In genomic region chr15:77337926-77338325, GRCm38 (mm10) we compare ENCODE assay signal across 12 mouse cellular contexts. TPM values are rescaled to one million over a fixed set of nuclear protein-coding genes. Genes with fewer than 3 reads are reported as not detected.
DNase-seq lines count a peak whose midpoint lies in the region; ATAC-seq and TF ChIP-seq lines count a peak whose summit lies in the region.
"Had no signal": no experiment of that assay in that cellular context is flagged by ENCODE, and none has a peak within 500 bp of the region (broad histone marks: within the 10 kb centered on the region; RNA-seq: fewer than 3 reads in every experiment).

No protein-coding gene starts in this region.

- H3K4me2 ChIP-seq in embryonic facial prominence, embryonic 13.5 days = no peak overlapping the region
- H3K4me2 ChIP-seq in liver, embryonic 15.5 days = peak overlapping the region; percentile 46
- H3K4me2 ChIP-seq: forebrain, embryonic 13.5 days had no signal

- H3K36me3 ChIP-seq in embryonic facial prominence, embryonic 13.5 days = no peaks in the 10 kb centered on the region
- H3K36me3 ChIP-seq in liver, embryonic 15.5 days (replicated peaks) = no peaks in the 10 kb centered on the region
- H3K36me3 ChIP-seq: heart, embryonic 10.5 days had no signal

- peaks cover 47% of the 10 kb centered on the region for H3K4me1 ChIP-seq in embryonic facial prominence, embryonic 13.5 days
- peaks cover 17% of the 10 kb centered on the region for H3K4me1 ChIP-seq in liver, embryonic 15.5 days (replicated peaks)

- no peak overlapping the region for H3K9ac ChIP-seq in embryonic facial prominence, embryonic 13.5 days
- H3K9ac ChIP-seq in liver, embryonic 15.5 days = no peak overlapping the region
- H3K9ac ChIP-seq: forebrain, embryonic 13.5 days had no signal

- H3K9me3 ChIP-seq in embryonic facial prominence, embryonic 13.5 days = no peaks in the 10 kb centered on the region
- H3K9me3 ChIP-seq in liver, embryonic 15.5 days (replicated peaks) = no peaks in the 10 kb centered on the region
- H3K9me3 ChIP-seq: forebrain, embryonic 13.5 days; heart, embryonic 10.5 days had no signal

- H3K4me3 ChIP-seq in left cerebral cortex, adult 2 months = no peak overlapping the region
- H3K4me3 ChIP-seq in embryonic facial prominence, embryonic 13.5 days = no peak overlapping the region
- H3K4me3 ChIP-seq in liver, embryonic 15.5 days (replicated peaks) = peak overlapping the region; percentile 22
- H3K4me3 ChIP-seq: forebrain, embryonic 13.5 days; heart, embryonic 10.5 days had no signal

- intact Hi-C loops in left cerebral cortex, adult 2 months (cut with DNase I) = loop anchor here (10.0 kb wide), 1 partner anchor 183 kb away; no protein-coding TSS in a partner anchor
- intact Hi-C loops in left cerebral cortex, postnatal 14 days (cut with DNase I) = loop anchor here (2.0 kb wide), 1 partner anchor 113 kb away; no protein-coding TSS in a partner anchor

- DNase-seq in left cerebral cortex, adult 2 months (ENCODE audit: extremely low spot score in 1 of 2, low spot score in 2 of 2) = no peak
- DNase-seq in left cerebral cortex, postnatal 14 days (ENCODE audit: low spot score in 2 of 2) = no peak
- DNase-seq in MN1 (ENCODE audit: low spot score) = peak; percentile 56
- no peak for DNase-seq in B cell, adult 2 months
- no peak for DNase-seq in thymus, adult 18-20 months
- no peak for DNase-seq in adrenal gland, postnatal 14 days
- DNase-seq: cerebellum, postnatal 25 days; lung, postnatal 10 days had no signal

- ATAC-seq in embryonic facial prominence, embryonic 13.5 days (ENCODE audit: insufficient number of reproducible peaks, insufficient read depth, low FRiP score, low TSS enrichment, low read depth) = no peak
- ATAC-seq in liver, embryonic 15.5 days (ENCODE audit: insufficient read depth) = no peak; the same call in 1 of the 2 replicates

- TF ChIP-seq CTCF in left cerebral cortex, adult 2 months (IDR thresholded peaks at IDR 0.05) = peak; percentile 31

- 64% methylated on average over 3 of the region's 3 CpGs for WGBS in embryonic facial prominence, embryonic 13.5 days
- WGBS in liver, embryonic 15.5 days (ENCODE audit: insufficient replicate concordance) = 52% methylated on average over 3 of the region's 3 CpGs

- H3K27ac ChIP-seq in left cerebral cortex, adult 2 months = no peak overlapping the region
- peak overlapping the region; percentile 60 for H3K27ac ChIP-seq in embryonic facial prominence, embryonic 13.5 days
- peak overlapping the region; percentile 57 for H3K27ac ChIP-seq in liver, embryonic 15.5 days (replicated peaks)
- H3K27ac ChIP-seq: forebrain, embryonic 13.5 days had no signal

- no peaks in the 10 kb centered on the region for H3K27me3 ChIP-seq in embryonic facial prominence, embryonic 13.5 days
- peaks cover 7% of the 10 kb centered on the region for H3K27me3 ChIP-seq in liver, embryonic 15.5 days

RNA-seq across cellular contexts. Expression of gene Rbfox2, which starts 31.1 kb away (rescaled TPM):
- 100 to 1,000 TPM; 248 to 258 TPM for total RNA-seq in left cerebral cortex, adult 2 months (2021)
- total RNA-seq in left cerebral cortex, postnatal 14 days (2021) = 100 to 1,000 TPM; 237 to 248 TPM
- 57.8 and 66.7 TPM in 2 replicates for polyA plus RNA-seq in embryonic facial prominence, embryonic 13.5 days (2015; fragmentation: Nextera tagmentation; extraction: Ambion mirVana)
- 9.8 and 10.8 TPM in 2 replicates for polyA plus RNA-seq in liver, embryonic 15.5 days (2015; fragmentation: Nextera tagmentation; extraction: Ambion mirVana)
- total RNA-seq in adrenal gland, postnatal 14 days (2021) = 51.4 and 54.9 TPM in 2 replicates
